Mouse (Mus musculus) 416B (cell line): ENCODE measurements at regions not wholly inside any gene's neighbourhood (a gene's known extent, or its start where the extent isn't known, plus 50 kb on each side); places are given as distances from the start of the nearest gene placed in this dataset.

Experiments
- DNase-seq: peaks from one replicate; pipeline ENCODE4 v3.0.0; 2011; ENCODE audit warnings: low read depth

- no peak for DNase-seq
Observed at GRCm38 (mm10) chr11:63287766-63288165, 159.0 kb downstream of the Pmp22 start.

DNA sequence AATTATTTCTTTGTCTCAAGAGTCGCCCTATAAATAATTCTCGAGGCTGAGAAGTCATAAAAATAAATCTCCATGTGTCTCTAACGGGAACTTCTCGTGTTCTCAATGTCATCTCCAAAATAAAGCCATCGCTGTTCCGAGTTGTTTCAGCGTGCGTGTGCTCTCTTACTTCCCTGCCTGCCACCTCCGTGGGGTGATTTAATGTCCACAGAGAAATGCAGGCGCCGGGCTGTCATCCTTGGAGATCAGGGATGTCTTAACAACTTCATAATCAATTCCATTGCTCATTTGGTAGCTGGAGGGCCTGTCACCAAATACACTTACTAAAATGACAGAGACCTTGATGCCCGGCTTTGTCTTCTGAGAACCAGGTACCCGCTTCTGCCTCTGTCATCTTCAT is 161.8 kb downstream of the Pmp22 start:
- DNase-seq: no peak

DNA sequence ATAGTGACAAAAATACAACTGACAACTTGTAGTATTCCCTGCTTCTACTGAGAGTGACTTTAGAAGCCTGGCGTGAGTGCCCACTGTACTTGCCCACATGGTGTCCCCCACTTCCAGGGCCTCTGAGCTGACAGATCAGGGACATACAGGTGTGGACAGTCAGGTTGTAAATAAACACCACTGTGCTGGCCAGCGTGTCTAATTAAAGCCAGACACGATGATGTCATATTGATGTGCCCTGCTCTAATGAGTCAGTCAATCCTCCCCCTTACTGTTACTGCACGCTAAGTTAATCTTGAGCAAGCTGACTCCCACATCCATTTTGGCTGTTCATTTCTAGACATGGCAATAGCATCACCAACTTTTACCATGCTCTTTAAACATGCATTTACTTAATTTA is 164.7 kb downstream of the Pmp22 start:
- no peak for DNase-seq

GRCm38 (mm10) chr11:63294476-63294875 is 165.7 kb downstream of the Pmp22 start:
- no peak for DNase-seq

- no peak for DNase-seq
Observed at GRCm38 (mm10) chr11:63296476-63296875, 167.7 kb downstream of the Pmp22 start.

GRCm38 (mm10) chr11:63299712-63300581 is 171.2 kb downstream of the Pmp22 start:
- DNase-seq: no peak

DNA sequence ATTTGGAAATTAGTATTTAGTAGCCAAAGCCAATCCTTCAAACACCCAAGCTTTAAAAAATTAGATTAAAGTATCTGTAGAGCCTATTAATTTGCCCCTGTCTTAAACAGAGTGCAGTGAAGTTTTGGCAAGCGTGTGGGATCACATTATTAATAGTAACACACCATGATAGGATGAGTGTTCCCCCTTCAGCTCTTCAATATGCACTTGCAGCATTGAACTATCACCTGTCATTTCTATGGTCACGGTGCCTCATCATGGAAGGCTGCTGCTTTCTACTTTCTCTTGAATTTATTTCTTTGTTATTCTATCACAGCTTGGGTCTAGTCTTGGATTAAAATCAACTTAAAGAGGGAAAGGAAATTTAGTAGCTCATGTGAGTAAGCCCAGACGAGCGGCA is 196.4 kb downstream of the Pmp22 start:
- no peak for DNase-seq

DNA sequence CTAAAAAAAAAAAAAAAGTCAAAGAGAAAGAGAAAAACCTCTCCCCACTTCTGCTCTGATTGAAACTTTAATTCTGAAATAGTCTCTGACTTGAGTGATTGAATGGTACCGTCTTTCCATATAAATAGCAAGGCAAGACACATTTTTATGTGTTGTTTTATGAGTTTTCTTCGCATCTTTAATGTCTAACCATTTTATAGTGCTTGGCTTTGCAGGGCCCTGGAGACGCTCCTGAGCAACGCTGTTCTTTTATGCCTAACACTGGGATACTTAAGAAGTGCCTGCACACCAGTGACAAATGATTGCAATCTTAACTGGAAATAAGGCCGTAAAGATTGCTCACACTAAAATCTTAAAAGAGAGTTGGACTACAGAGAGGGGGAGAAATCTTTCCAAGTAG is 198.1 kb downstream of the Pmp22 start:
- DNase-seq: no peak

DNA sequence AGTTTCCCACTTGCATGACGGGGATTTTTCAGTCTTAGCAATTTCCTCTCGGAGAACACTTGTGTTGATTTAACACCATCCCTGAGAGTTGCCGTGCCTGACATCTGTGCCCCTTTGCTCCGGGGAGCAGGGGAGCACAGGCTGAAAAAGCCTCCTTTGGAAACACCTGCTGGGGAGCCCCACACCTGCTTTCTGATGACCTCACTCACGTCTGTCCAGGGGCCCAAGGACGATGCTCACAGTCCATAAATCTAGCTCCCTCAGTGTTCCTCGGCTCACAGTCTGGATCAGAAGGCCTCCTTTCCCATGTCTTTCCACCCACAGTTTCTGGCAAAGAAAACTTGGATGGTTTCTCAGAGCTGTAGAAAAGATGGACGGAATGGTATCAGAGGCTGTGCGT is 208.7 kb downstream of the Pmp22 start:
- no peak for DNase-seq

DNA sequence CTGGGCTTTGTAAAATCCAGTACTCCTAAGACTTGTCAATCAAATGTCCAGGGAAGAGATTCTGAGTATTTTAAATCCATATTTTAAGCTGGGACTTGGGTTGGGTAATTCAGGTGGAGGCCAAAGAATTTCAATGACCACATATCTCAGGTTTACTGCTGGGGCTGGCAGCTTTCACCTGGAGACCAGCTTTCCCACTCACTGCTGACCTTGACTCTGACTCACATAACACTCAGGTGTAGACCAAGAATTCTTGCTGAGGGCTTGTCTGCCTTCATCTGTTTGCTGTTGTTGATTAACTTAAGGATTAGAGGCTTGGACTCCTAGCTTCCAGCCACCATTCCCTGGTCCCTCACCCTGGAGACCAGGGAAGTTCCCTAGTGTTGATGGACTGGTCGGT is 209.5 kb downstream of the Pmp22 start:
- no peak for DNase-seq

- no peak for DNase-seq
Observed at GRCm38 (mm10) chr11:63345653-63346052, 216.9 kb downstream of the Pmp22 start.

GRCm38 (mm10) chr11:63350123-63350696 is 221.4 kb downstream of the Pmp22 start:
- no peak for DNase-seq

GRCm38 (mm10) chr11:63351999-63352398 is 223.2 kb downstream of the Pmp22 start:
- no peak for DNase-seq

- DNase-seq: no peak
Observed at GRCm38 (mm10) chr11:63352990-63353389, 224.2 kb downstream of the Pmp22 start.

GRCm38 (mm10) chr11:63353671-63354070 is 224.9 kb downstream of the Pmp22 start:
- no peak for DNase-seq

DNA sequence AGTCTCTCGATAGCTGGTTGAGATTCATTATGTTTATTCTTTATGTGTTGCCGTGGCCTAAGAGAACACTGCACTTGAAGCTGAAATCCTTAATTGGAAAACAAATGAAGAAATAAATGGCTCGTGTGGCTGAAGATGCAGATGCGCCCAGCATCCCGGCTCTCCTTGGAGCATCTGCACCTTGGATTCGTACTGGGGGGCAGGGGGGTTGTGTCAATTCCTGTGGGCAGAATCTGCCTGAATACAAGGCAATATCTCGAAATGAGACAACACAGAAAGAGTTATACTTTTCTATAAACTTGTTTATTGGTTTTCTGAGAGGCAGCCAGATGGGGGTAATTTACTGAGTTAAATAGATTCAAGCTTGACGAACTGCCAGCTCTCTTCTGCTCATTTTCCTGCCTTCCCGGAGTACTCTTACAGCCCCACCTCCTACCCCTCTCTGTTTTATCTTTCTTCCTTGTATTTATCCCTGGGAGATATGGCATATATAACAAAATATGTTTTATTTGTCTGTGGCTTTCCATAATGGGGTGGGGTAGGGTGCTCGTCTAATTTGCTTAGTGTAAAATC is 229.1 kb downstream of the Pmp22 start:
- no peak for DNase-seq

GRCm38 (mm10) chr11:63367756-63368265 is 239.0 kb downstream of the Pmp22 start:
- no peak for DNase-seq

GRCm38 (mm10) chr11:63369475-63369874 is 240.7 kb downstream of the Pmp22 start:
- no peak for DNase-seq

DNA sequence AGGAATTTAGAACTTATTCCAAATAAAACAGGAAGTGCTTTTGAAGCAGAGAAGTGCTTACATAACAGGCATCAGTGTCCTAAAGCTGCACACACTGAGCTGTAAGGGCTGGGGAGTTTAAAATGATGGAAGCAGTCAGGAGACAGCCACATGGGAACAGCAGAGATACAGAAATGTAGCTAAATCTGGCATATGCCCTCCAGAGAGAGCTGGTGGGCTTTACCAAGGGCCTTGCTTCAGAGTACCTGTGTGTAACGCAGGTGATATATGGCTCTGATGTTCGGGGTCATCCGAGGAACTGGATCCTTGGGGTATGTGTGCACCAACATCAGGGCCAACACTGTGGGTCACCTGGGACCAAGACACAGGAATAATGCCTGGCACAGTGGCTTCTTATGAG is 247.5 kb downstream of the Pmp22 start:
- no peak for DNase-seq

DNA sequence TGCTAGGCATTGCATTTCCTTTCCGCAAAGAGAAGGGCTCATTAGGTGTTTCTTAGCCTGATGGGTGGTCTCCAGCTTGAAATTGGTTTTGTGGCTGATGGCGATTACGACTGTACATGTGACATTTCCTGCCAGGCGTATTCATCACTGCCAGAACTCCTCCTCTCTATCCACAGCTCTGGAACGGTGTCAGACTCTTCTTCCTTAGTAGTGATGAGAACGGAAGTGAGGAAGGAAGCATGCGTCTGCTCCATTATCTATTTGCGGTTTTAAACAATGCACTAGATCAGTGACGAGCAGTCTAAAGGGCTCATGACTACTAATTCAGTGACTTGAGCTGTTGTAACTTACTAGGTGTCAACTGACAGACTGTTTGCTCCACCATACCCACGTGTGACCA is 248.2 kb downstream of the Pmp22 start:
- DNase-seq: no peak

DNA sequence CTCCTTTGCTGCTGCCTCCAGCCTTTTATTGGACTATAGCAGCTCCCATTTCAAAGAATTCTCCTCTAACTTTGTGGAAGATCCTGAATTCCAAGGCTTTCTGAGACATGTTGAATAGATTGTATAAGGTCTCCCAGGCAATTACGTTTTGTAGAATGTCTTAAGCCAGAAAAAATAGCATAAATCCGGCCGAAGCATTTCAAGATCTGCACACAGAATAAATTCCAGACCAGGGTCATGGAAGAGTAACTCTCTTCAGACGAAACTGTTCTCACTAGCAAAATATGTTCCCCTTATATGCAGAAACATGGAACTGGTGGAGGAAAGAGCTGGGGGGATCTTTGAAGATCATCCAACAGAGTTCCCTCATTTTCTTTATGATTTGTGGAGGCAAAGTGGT is 259.5 kb downstream of the Pmp22 start:
- no peak for DNase-seq

GRCm38 (mm10) chr11:63391478-63391877 is 262.7 kb downstream of the Pmp22 start:
- DNase-seq: peak; percentile 7

GRCm38 (mm10) chr11:63392378-63392777 is 263.6 kb downstream of the Pmp22 start:
- peak; percentile 5 for DNase-seq
